Mouse (Mus musculus) neural tube, embryonic 13.5 days (tissue): Measurements from ENCODE around the gene Lect2. TPM values are rescaled to one million over a fixed set of nuclear protein-coding genes. Genes with fewer than 3 reads are reported as not detected.

Experiments used
- ATAC-seq: fragments of 200-750 bp; cut with Nextera tagmentation; 2 replicates; pipeline ENCODE4 v1.8.0; 2017; ENCODE audit warnings: low read depth, mild to moderate bottlenecking, moderate TSS enrichment, moderate library complexity
- H3K27ac ChIP-seq: fragments of 300-500 bp; sonication (generic); replicated peaks from 2 replicates; pipeline ENCODE4 v1.5.1; 2015; ENCODE audit warnings: moderate library complexity, mild to moderate bottlenecking, inconsistent platforms
- H3K27me3 ChIP-seq: fragments of 300-500 bp; sonication (generic); 2 replicates; pipeline ENCODE4 v1.6.1; 2015; ENCODE audit warnings: mild to moderate bottlenecking, inconsistent platforms
- H3K36me3 ChIP-seq: fragments of 300-500 bp; sonication (generic); 2 replicates; pipeline ENCODE4 v1.6.1; 2015; ENCODE audit warnings: mild to moderate bottlenecking, inconsistent platforms
- H3K4me1 ChIP-seq: fragments of 300-500 bp; sonication (generic); replicated peaks from 2 replicates; pipeline ENCODE4 v1.6.1; 2015; ENCODE audit warnings: inconsistent platforms
- H3K4me2 ChIP-seq: fragments of 300-500 bp; sonication (generic); 2 replicates; pipeline ENCODE4 v1.6.1; 2015; ENCODE audit warnings: inconsistent platforms, mild to moderate bottlenecking, moderate library complexity
- H3K4me3 ChIP-seq: fragments of 300-500 bp; sonication (generic); 2 replicates; pipeline ENCODE4 v1.5.1; 2015; ENCODE audit warnings: mild to moderate bottlenecking, inconsistent platforms
- H3K9ac ChIP-seq: fragments of 300-500 bp; sonication (generic); 2 replicates; pipeline ENCODE4 v1.6.1; 2015; ENCODE audit warnings: moderate library complexity, mild to moderate bottlenecking, inconsistent platforms
- H3K9me3 ChIP-seq: fragments of 300-500 bp; sonication (generic); 2 replicates; pipeline ENCODE4 v1.6.1; 2016; ENCODE audit warnings: inconsistent platforms
- WGBS: fragments of 180-500 bp; shearing (Covaris S2); methylation state at CpG from one replicate; pipeline ENCODE4 v1.1.7; 2015; 5-methylcytosine and 5-hydroxymethylcytosine counted together
- polyA plus RNA-seq: library from polyadenylated mRNA; unstranded; fragments of >200 nt; fragmentation: Nextera tagmentation; extraction: Ambion mirVana; gene quantifications from 2 replicates; pipeline ENCODE4 v1.2.1, GENCODE M21; 2015

The Lect2 gene
- polyA plus RNA-seq, 1 experiment from 2014 or later, result not detected

- WGBS, result 68% methylated on average over 5 of the region's 5 CpGs
- Histone ChIP-seq H3K36me3 (no peaks in the 10 kb centered on the region), H3K27ac (no peak overlapping the region), H3K9ac (no peak overlapping the region), H3K4me1 (peaks cover 42% of the 10 kb centered on the region), H3K9me3 (no peaks in the 10 kb centered on the region), H3K27me3 (no peaks in the 10 kb centered on the region), H3K4me3 (no peak overlapping the region), H3K4me2 (no peak overlapping the region)
- no peak for ATAC-seq
Measured at GRCm38 (mm10) chr13:56580450-56580849, 32.1 kb upstream of the Lect2 start.

- peaks cover 38% of the 10 kb centered on the region for H3K4me1 ChIP-seq
- no peak for ATAC-seq
- H3K4me2 ChIP-seq, result no peak overlapping the region
- no peak overlapping the region for H3K9ac ChIP-seq
- no peaks in the 10 kb centered on the region for H3K27me3 ChIP-seq
- H3K9me3 ChIP-seq, result no peaks in the 10 kb centered on the region
- H3K4me3 ChIP-seq, result no peak overlapping the region
- 83% methylated on average over 5 of the region's 5 CpGs for WGBS
- H3K36me3 ChIP-seq, result no peaks in the 10 kb centered on the region
- no peak overlapping the region for H3K27ac ChIP-seq
Measured at GRCm38 (mm10) chr13:56578097-56578496, 29.8 kb upstream of the Lect2 start.

- H3K27me3 ChIP-seq, result no peaks in the 10 kb centered on the region
- no peaks in the 10 kb centered on the region for H3K9me3 ChIP-seq
- H3K36me3 ChIP-seq, result no peaks in the 10 kb centered on the region
- H3K4me1 ChIP-seq, result peaks cover 17% of the 10 kb centered on the region; the same call in 1 of the 2 replicates
- 52% methylated on average over 12 of the region's 12 CpGs for WGBS
- 0 out of 2 replicates have a peak overlapping the region, but pooled peaks have one; percentile 23 for H3K27ac ChIP-seq
- no peak for ATAC-seq
- no peak overlapping the region for H3K4me3 ChIP-seq
- H3K4me2 ChIP-seq, result no peak overlapping the region
- no peak overlapping the region for H3K9ac ChIP-seq
Measured at GRCm38 (mm10) chr13:56575701-56576321, 27.5 kb upstream of the Lect2 start.

GRCm38 (mm10) chr13:56575074-56575473 lies 26.8 kb upstream of the Lect2 start:
- H3K27ac ChIP-seq, result no peak overlapping the region
- H3K4me1 ChIP-seq, result 0 out of 2 replicates have a peak, but pooled peaks cover 11% of the 10 kb centered on the region
- ATAC-seq, result no peak
- no peaks in the 10 kb centered on the region for H3K27me3 ChIP-seq
- H3K9me3 ChIP-seq, result no peaks in the 10 kb centered on the region
- no peaks in the 10 kb centered on the region for H3K36me3 ChIP-seq
- no peak overlapping the region for H3K4me2 ChIP-seq
- no peak overlapping the region for H3K4me3 ChIP-seq
- 82% methylated on average over 4 of the region's 4 CpGs for WGBS
- H3K9ac ChIP-seq, result no peak overlapping the region

GRCm38 (mm10) chr13:56571645-56572044 lies 23.3 kb upstream of the Lect2 start:
- ATAC-seq, result no peak
- 87% methylated on average over 8 of the region's 8 CpGs for WGBS
- Histone ChIP-seq H3K27ac (no peak overlapping the region), H3K27me3 (no peaks in the 10 kb centered on the region), H3K4me1 (peaks cover 11% of the 10 kb centered on the region), H3K4me2 (no peak overlapping the region), H3K9me3 (no peaks in the 10 kb centered on the region), H3K9ac (no peak overlapping the region), H3K36me3 (no peaks in the 10 kb centered on the region), H3K4me3 (no peak overlapping the region)

- no peaks in the 10 kb centered on the region for H3K9me3 ChIP-seq
- 34% methylated on average over 10 of the region's 10 CpGs for WGBS
- H3K27ac ChIP-seq, result peak overlapping the region; percentile 29; the same call in 1 of the 2 replicates
- no peak overlapping the region for H3K4me3 ChIP-seq
- no peak for ATAC-seq
- H3K36me3 ChIP-seq, result no peaks in the 10 kb centered on the region
- H3K4me2 ChIP-seq, result no peak overlapping the region
- H3K9ac ChIP-seq, result no peak overlapping the region
- H3K4me1 ChIP-seq, result peaks cover 6% of the 10 kb centered on the region
- no peaks in the 10 kb centered on the region for H3K27me3 ChIP-seq
Measured at GRCm38 (mm10) chr13:56566336-56566735, 18.0 kb upstream of the Lect2 start.

- Histone ChIP-seq H3K4me1 (peaks cover 6% of the 10 kb centered on the region), H3K9ac (no peak overlapping the region), H3K4me2 (no peak overlapping the region), H3K27ac (no peak overlapping the region), H3K36me3 (no peaks in the 10 kb centered on the region), H3K4me3 (no peak overlapping the region), H3K9me3 (no peaks in the 10 kb centered on the region), H3K27me3 (no peaks in the 10 kb centered on the region)
- 35% methylated on average over 6 of the region's 6 CpGs for WGBS
- ATAC-seq, result no peak
Measured at GRCm38 (mm10) chr13:56563075-56563474, 14.8 kb upstream of the Lect2 start.

GRCm38 (mm10) chr13:56561129-56561528 lies 12.8 kb upstream of the Lect2 start:
- no peaks in the 10 kb centered on the region for H3K27me3 ChIP-seq
- no peak overlapping the region for H3K4me3 ChIP-seq
- peaks cover under 1% of the 10 kb centered on the region; the same call in 1 of the 2 replicates for H3K4me1 ChIP-seq
- H3K9ac ChIP-seq, result no peak overlapping the region
- no peak overlapping the region for H3K27ac ChIP-seq
- WGBS, result 80% methylated on average over 8 of the region's 8 CpGs
- ATAC-seq, result no peak
- no peaks in the 10 kb centered on the region for H3K36me3 ChIP-seq
- H3K4me2 ChIP-seq, result no peak overlapping the region
- no peaks in the 10 kb centered on the region for H3K9me3 ChIP-seq

GRCm38 (mm10) chr13:56559841-56560370 lies 11.6 kb upstream of the Lect2 start:
- no peaks in the 10 kb centered on the region for H3K4me1 ChIP-seq
- H3K4me3 ChIP-seq, result no peak overlapping the region
- 81% methylated on average over 6 of the region's 6 CpGs for WGBS
- H3K9ac ChIP-seq, result no peak overlapping the region
- H3K27ac ChIP-seq, result no peak overlapping the region
- H3K36me3 ChIP-seq, result no peaks in the 10 kb centered on the region
- no peak for ATAC-seq
- no peaks in the 10 kb centered on the region for H3K27me3 ChIP-seq
- H3K4me2 ChIP-seq, result no peak overlapping the region
- H3K9me3 ChIP-seq, result no peaks in the 10 kb centered on the region

- no peak overlapping the region for H3K9ac ChIP-seq
- ATAC-seq, result no peak
- H3K4me3 ChIP-seq, result no peak overlapping the region
- WGBS, result 49% methylated on average over 3 of the region's 3 CpGs
- H3K9me3 ChIP-seq, result no peaks in the 10 kb centered on the region
- H3K4me2 ChIP-seq, result no peak overlapping the region
- H3K4me1 ChIP-seq, result no peaks in the 10 kb centered on the region
- no peak overlapping the region for H3K27ac ChIP-seq
- no peaks in the 10 kb centered on the region for H3K27me3 ChIP-seq
- H3K36me3 ChIP-seq, result no peaks in the 10 kb centered on the region
Measured at GRCm38 (mm10) chr13:56558811-56559210, 10.5 kb upstream of the Lect2 start.

- no peak overlapping the region for H3K27ac ChIP-seq
- no peaks in the 10 kb centered on the region for H3K4me1 ChIP-seq
- ATAC-seq, result no peak
- H3K4me2 ChIP-seq, result no peak overlapping the region
- no peak overlapping the region for H3K4me3 ChIP-seq
- H3K9ac ChIP-seq, result no peak overlapping the region
- no peaks in the 10 kb centered on the region for H3K27me3 ChIP-seq
- H3K9me3 ChIP-seq, result no peaks in the 10 kb centered on the region
- H3K36me3 ChIP-seq, result no peaks in the 10 kb centered on the region
- 81% methylated on average over 3 of the region's 3 CpGs for WGBS
Measured at GRCm38 (mm10) chr13:56556701-56557100, 8.4 kb upstream of the Lect2 start.

GRCm38 (mm10) chr13:56555957-56556356 lies 7.7 kb upstream of the Lect2 start:
- 6% methylated on average over 1 of the region's 1 CpGs for WGBS
- Histone ChIP-seq H3K4me3 (no peak overlapping the region), H3K9ac (no peak overlapping the region), H3K4me1 (no peaks in the 10 kb centered on the region), H3K27me3 (no peaks in the 10 kb centered on the region), H3K27ac (no peak overlapping the region), H3K36me3 (no peaks in the 10 kb centered on the region), H3K9me3 (no peaks in the 10 kb centered on the region), H3K4me2 (no peak overlapping the region)
- no peak for ATAC-seq

GRCm38 (mm10) chr13:56554409-56554808 lies 6.1 kb upstream of the Lect2 start:
- ATAC-seq, result peak; percentile 65; the same call in 1 of the 2 replicates
- 1% methylated on average over 2 of the region's 2 CpGs for WGBS
- no peak overlapping the region for H3K4me2 ChIP-seq
- H3K27ac ChIP-seq, result no peak overlapping the region
- no peak overlapping the region for H3K4me3 ChIP-seq
- no peaks in the 10 kb centered on the region for H3K36me3 ChIP-seq
- no peaks in the 10 kb centered on the region for H3K27me3 ChIP-seq
- H3K9ac ChIP-seq, result no peak overlapping the region
- no peaks in the 10 kb centered on the region for H3K9me3 ChIP-seq
- no peaks in the 10 kb centered on the region for H3K4me1 ChIP-seq
